Mouse (Mus musculus) MEL (cell line): ENCODE measurements around the gene Zdhhc6.

ENCODE experiments used
- CTCF ChIP-seq, 3 experiments: IDR thresholded peaks in 2 of 3; conservative IDR thresholded peaks in 1 of 3; 2 replicates each; pipeline ENCODE4 v1.5.1; 2011 to 2012; ENCODE audit warnings: low read length in 3 of 3, low read depth in 2 of 3, mild to moderate bottlenecking in 2 of 3, improper control_type of control experiment in 1 of 3, inconsistent platforms in 1 of 3, mixed read lengths in 1 of 3, moderate library complexity in 1 of 3; ENCODE audit not compliant: control insufficient read depth in 1 of 3, insufficient read depth in 1 of 3, poor library complexity in 1 of 3, severe bottlenecking in 1 of 3
- NELFE ChIP-seq: IDR thresholded peaks from 2 replicates; pipeline ENCODE4 v1.6.1; 2011; ENCODE audit warnings: low read depth, low read length, improper control_type of control experiment
- SIN3A ChIP-seq: IDR thresholded peaks from 2 replicates; pipeline ENCODE4 v1.6.1; 2012; ENCODE audit warnings: low read length, improper control_type of control experiment, inconsistent platforms
- TCF12 ChIP-seq: IDR thresholded peaks from 2 replicates; pipeline ENCODE4 v1.6.1; 2014; ENCODE audit warnings: low read depth, mild to moderate bottlenecking, inconsistent platforms, low read length, improper control_type of control experiment, moderate library complexity
- UBTF ChIP-seq: IDR thresholded peaks from 2 replicates; pipeline ENCODE4 v1.6.1; 2012; ENCODE audit warnings: low read depth, mild to moderate bottlenecking, inconsistent platforms, low read length, improper control_type of control experiment, moderate library complexity, borderline replicate concordance; ENCODE audit not compliant: insufficient read depth
- USF1 ChIP-seq: IDR thresholded peaks from 2 replicates; pipeline ENCODE4 v1.6.1; 2014; ENCODE audit warnings: low read depth, mild to moderate bottlenecking, inconsistent platforms, low read length, improper control_type of control experiment, moderate library complexity
- ZC3H11A ChIP-seq: IDR thresholded peaks from 2 replicates; pipeline ENCODE4 v1.6.1; 2012; ENCODE audit warnings: low read depth, mild to moderate bottlenecking, inconsistent platforms, low read length, improper control_type of control experiment
- ZMIZ1 ChIP-seq: IDR thresholded peaks from 2 replicates; pipeline ENCODE4 v1.6.1; 2012; ENCODE audit warnings: low read depth, mild to moderate bottlenecking, inconsistent platforms, low read length, improper control_type of control experiment, moderate library complexity
- ZNF384 ChIP-seq: IDR thresholded peaks from 2 replicates; pipeline ENCODE4 v1.6.1; 2012; ENCODE audit warnings: low read depth, mild to moderate bottlenecking, inconsistent platforms, low read length, improper control_type of control experiment

- TF ChIP-seq ZNF384 (peak; percentile 59), NELFE (peak; percentile 53; the same call in 1 of the 2 replicates), ZC3H11A (no peak), UBTF (no peak), TCF12 (peak; percentile 98), ZMIZ1 (peak; percentile 91), SIN3A (peak; percentile 100), USF1 (no peak), CTCF (IDR thresholded peaks at IDR 0.05 in 2 of 3, conservative IDR thresholded peaks at IDR 0.05 in 1 of 3; ENCODE audit: control insufficient read depth in 1 of 3, insufficient read depth in 1 of 3, low read depth in 2 of 3, low read length in 3 of 3, poor library complexity in 1 of 3, severe bottlenecking in 1 of 3) (no peak)
These were observed 42.5 kb downstream of the Zdhhc6 start for GRCm38 (mm10) chr19:55273340-55273739.
